Mouse (Mus musculus): ENCODE data around the gene Gm28372. TPM values are rescaled to one million over a fixed set of nuclear protein-coding genes. Genes with fewer than 3 reads are reported as not detected.

Gene Gm28372
- polyA plus RNA-seq, 1 experiment from 2014 or later, result 0.25 TPM

DNA sequence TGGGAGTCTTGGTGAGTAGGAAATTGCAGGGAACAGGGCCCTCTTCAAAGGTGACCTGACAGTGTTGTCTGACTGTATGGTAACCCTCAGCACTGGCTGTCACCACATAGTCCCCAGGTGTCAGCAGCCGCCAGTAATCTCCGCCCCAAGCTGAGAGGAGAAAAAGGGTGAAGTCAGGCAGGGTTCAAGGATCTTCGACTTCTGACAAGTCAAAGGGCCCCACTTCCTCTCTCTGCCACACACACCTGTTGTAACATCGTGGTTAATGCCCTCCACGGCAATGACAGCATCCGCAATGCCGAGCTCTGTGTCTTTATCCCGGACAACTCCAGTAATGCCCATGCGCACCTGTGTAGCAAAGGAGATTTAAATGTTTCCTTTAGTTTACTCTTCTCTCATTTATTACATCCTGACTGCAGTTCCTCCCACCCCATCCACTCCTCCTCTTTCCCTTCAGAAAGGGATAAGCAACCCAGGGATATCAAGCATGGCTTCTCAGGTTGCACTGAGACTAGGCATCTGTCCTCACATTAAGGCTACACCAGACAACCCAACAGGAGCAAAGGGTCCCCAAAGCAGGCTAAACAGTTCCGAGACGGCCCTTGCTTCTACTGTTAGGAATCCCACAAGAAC lies 13.9 kb upstream of the Gm28372 start:
- WGBS, result 85% methylated on average over 11 of the region's 11 CpGs
- no peak for ATAC-seq (replicated peaks)
- no peak overlapping the region for H3K4me3 ChIP-seq
- H3K9ac ChIP-seq (replicated peaks), result no peak overlapping the region
- H3K27ac ChIP-seq (replicated peaks), result no peak overlapping the region
- no peaks in the 10 kb centered on the region for H3K9me3 ChIP-seq
- no peaks in the 10 kb centered on the region for H3K27me3 ChIP-seq
- H3K4me1 ChIP-seq, result no peaks in the 10 kb centered on the region
- H3K4me2 ChIP-seq (replicated peaks), result no peak overlapping the region
- no peaks in the 10 kb centered on the region for H3K36me3 ChIP-seq

DNA sequence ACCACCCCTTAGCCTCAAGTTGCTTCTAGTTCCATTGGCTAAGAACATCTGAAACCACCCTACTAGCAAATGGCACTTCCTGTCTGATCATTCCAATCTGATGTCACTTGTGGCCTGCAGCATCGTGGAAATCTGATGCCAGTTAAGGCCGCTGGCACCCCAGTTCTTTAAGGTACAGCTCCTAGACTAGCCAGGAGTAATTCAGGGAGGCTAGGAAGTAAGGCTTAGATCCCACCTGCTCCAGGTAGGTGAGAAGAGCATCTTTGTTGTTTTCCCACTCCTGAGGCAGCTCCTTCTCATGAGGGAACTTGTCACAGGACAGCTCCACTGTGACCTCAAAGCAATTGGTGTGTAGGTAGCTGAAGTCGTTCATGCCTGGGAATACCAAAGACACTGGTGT lies 12.2 kb upstream of the Gm28372 start:
- Histone ChIP-seq H3K27me3 (no peaks in the 10 kb centered on the region), H3K9ac (replicated peaks) (no peak overlapping the region), H3K27ac (replicated peaks) (no peak overlapping the region), H3K4me1 (peaks cover 13% of the 10 kb centered on the region), H3K4me3 (no peak overlapping the region), H3K4me2 (replicated peaks) (no peak overlapping the region), H3K9me3 (no peaks in the 10 kb centered on the region), H3K36me3 (no peaks in the 10 kb centered on the region)
- ATAC-seq (replicated peaks), result no peak
- 92% methylated on average over 3 of the region's 3 CpGs for WGBS

GRCm38 (mm10) chr2:130395696-130396095 lies 9.3 kb upstream of the Gm28372 start:
- no peak for ATAC-seq (replicated peaks)

DNA sequence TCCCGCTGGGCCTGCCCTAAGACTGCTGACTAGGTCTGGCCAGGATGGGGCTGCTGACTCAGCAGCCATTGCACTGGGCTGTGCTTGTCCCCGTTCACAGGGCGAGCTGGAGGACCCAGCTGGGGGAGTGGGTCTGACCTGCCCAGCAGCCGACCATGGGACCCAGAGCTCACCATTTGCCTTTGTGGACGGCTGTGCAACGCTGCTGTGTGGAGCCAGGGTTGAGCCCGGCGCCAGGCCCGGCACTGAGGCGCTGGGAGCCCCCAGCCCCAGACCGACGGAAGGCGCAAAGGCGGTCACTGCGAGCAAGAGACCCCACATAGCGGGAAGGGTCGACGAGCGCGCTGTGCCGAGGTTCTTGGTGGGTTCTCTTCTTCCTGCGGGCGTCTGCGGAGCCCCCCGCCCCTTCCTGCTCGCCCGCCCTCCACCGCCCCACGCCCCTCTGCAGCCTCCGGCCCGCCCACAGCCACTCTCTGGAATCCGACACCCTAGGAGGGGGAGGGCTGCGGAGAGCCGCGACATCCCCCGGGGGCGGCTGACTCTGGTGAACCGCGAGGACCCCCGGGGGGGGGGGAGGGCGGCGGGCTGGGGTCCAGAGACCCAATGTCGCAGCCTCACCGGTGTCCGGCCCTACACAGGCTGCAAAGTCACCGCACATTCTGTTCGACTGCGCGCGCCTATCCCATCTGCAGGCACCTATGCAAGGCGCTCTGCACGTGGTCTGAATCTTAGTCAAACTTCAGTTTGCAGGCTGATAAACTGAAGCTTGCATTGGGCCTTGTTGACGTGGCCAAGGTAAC lies 7.7 kb upstream of the Gm28372 start, which contains the start of gene Cpxm1:
Gene Cpxm1, minus strand, starts transcription at position 389 of the 800 bp plus-strand sequence.
- Histone ChIP-seq H3K9me3 (no peaks in the 10 kb centered on the region), H3K4me3 (peak within 1 kb of the TSS; percentile 49), H3K36me3 (no peaks in the 10 kb centered on the region), H3K4me2 (replicated peaks) (peak within 1 kb of the TSS; percentile 97), H3K4me1 (peaks cover 15% of the 10 kb centered on the region), H3K27ac (replicated peaks) (no peak within 1 kb of the TSS), H3K27me3 (no peaks in the 10 kb centered on the region; the same call in 1 of the 2 replicates), H3K9ac (replicated peaks) (peak within 1 kb of the TSS; percentile 65)
- peak; percentile 84 for ATAC-seq (replicated peaks)
- WGBS, result 2% methylated on average over 47 of the region's 53 CpGs

More at GRCm38 (mm10) chr2:130395696-130396095, 9.3 kb upstream of the Gm28372 start:
- H3K36me3 ChIP-seq, result no peaks in the 10 kb centered on the region
- WGBS, result 91% methylated on average over 11 of the region's 11 CpGs
- peaks cover 15% of the 10 kb centered on the region for H3K4me1 ChIP-seq
- H3K27ac ChIP-seq (replicated peaks), result no peak overlapping the region
- H3K9me3 ChIP-seq, result no peaks in the 10 kb centered on the region
- H3K4me2 ChIP-seq (replicated peaks), result no peak overlapping the region
- H3K4me3 ChIP-seq, result no peak overlapping the region
- H3K9ac ChIP-seq (replicated peaks), result no peak overlapping the region
- H3K27me3 ChIP-seq, result no peaks in the 10 kb centered on the region; the same call in 1 of the 2 replicates

DNA sequence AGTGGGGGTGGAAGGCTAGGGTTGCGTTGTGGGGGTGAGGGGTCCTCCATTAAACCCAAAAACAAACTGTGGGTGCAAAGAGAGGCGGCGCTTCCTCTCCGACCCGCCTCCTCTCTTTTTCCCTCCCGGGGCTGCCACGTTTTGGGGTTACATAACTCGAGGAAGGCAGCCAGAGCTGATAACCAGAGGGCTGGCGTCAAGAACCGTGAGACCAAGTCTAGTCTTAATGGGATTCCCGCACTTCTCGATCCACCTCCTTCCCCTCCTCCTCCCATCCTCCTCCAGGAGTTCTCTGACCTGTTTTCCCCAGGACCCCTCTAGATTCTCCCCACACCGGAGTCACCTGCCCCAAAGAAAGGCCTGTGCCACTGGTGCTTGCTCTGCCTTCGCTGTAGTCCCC lies 6.9 kb upstream of the Gm28372 start:
- no peak for ATAC-seq (replicated peaks)
- Histone ChIP-seq H3K4me3 (peak overlapping the region; percentile 49), H3K27me3 (no peaks in the 10 kb centered on the region; the same call in 1 of the 2 replicates), H3K4me1 (peaks cover 15% of the 10 kb centered on the region), H3K4me2 (replicated peaks) (peak overlapping the region; percentile 97), H3K9ac (replicated peaks) (peak overlapping the region; percentile 65; the same call in 1 of the 2 replicates), H3K9me3 (no peaks in the 10 kb centered on the region), H3K36me3 (no peaks in the 10 kb centered on the region), H3K27ac (replicated peaks) (no peak overlapping the region)
- WGBS, result 15% methylated on average over 14 of the region's 14 CpGs

- peaks cover 15% of the 10 kb centered on the region for H3K4me1 ChIP-seq
- no peak for ATAC-seq (replicated peaks)
- H3K36me3 ChIP-seq, result no peaks in the 10 kb centered on the region
- H3K27ac ChIP-seq (replicated peaks), result no peak overlapping the region
- no peaks in the 10 kb centered on the region for H3K9me3 ChIP-seq
- no peak overlapping the region for H3K9ac ChIP-seq (replicated peaks)
- no peak overlapping the region for H3K4me2 ChIP-seq (replicated peaks)
- 97% methylated on average over 1 of the region's 1 CpGs for WGBS
- H3K4me3 ChIP-seq, result no peak overlapping the region
- H3K27me3 ChIP-seq, result no peaks in the 10 kb centered on the region; the same call in 1 of the 2 replicates
These were observed 5.0 kb upstream of the Gm28372 start for GRCm38 (mm10) chr2:130400046-130400445.

DNA sequence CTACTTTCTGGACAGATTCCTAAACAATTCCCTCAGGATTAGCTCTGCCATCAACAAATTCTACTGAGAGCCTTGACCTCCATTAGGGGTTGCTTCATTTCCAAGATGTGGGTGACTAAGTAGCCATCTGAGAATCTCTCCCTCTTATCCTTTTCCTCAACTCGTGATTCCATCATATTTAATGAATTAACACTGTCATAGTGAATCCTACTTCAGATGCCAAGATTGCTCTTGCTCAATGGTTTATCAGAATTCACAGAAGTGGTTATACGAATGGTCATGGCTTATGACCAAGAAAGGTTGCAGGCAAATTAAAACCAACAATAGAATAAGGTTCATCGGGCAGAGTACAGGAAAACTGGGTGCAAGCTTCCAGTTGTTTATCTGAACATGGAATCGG lies 3.1 kb upstream of the Gm28372 start:
- Histone ChIP-seq H3K4me1 (peaks cover 11% of the 10 kb centered on the region), H3K4me3 (no peak overlapping the region), H3K36me3 (no peaks in the 10 kb centered on the region), H3K9ac (replicated peaks) (no peak overlapping the region), H3K4me2 (replicated peaks) (no peak overlapping the region), H3K27me3 (no peaks in the 10 kb centered on the region; the same call in 1 of the 2 replicates), H3K27ac (replicated peaks) (no peak overlapping the region), H3K9me3 (no peaks in the 10 kb centered on the region)
- WGBS, result 84% methylated on average over 4 of the region's 4 CpGs
- no peak for ATAC-seq (replicated peaks)

- no peaks in the 10 kb centered on the region for H3K36me3 ChIP-seq
- H3K9me3 ChIP-seq, result no peaks in the 10 kb centered on the region
- no peaks in the 10 kb centered on the region for H3K27me3 ChIP-seq
- H3K4me3 ChIP-seq, result no peak within 1 kb of the TSS
- no peak for ATAC-seq (replicated peaks)
- no peak within 1 kb of the TSS for H3K9ac ChIP-seq (replicated peaks)
- no peak within 1 kb of the TSS for H3K27ac ChIP-seq (replicated peaks)
- no peaks in the 10 kb centered on the region; the same call in 1 of the 2 replicates for H3K4me1 ChIP-seq
- WGBS, result 82% methylated on average over 2 of the region's 2 CpGs
- H3K4me2 ChIP-seq (replicated peaks), result no peak within 1 kb of the TSS
These were observed 1.1 kb downstream of the Gm28372 start, which contains the start of gene Tmem239 for GRCm38 (mm10) chr2:130406178-130406577. TSS of gene Tmem239 (plus strand) at chr2:130406478.

DNA sequence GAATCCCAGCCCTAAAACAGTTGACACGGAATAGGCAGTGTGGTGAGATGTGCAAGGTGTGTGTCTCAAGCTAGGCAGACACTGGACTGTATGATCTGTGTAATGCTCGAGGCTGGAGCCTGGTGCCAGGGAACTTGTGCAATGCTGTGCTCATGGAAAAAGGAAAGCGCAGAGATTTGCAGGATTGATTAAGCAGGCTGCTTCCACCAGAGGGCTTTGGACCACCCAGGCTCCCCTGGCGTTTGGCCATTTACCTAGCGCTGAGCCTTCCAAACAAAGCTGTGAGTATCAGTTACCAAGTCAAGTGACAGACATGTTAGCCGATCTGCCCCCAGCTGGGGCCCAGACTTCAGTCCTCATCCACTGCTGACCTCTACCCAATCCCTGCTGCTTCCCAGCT lies 3.2 kb downstream of the Gm28372 start:
- 0 out of 2 replicates have a peak, but pooled peaks have one; percentile 49 for ATAC-seq (replicated peaks)
- H3K4me2 ChIP-seq (replicated peaks), result no peak overlapping the region
- H3K4me3 ChIP-seq, result no peak overlapping the region
- no peaks in the 10 kb centered on the region for H3K36me3 ChIP-seq
- no peaks in the 10 kb centered on the region for H3K27me3 ChIP-seq
- WGBS, result 13% methylated on average over 6 of the region's 6 CpGs
- no peaks in the 10 kb centered on the region for H3K9me3 ChIP-seq
- H3K4me1 ChIP-seq, result peaks cover 4% of the 10 kb centered on the region; the same call in 1 of the 2 replicates
- H3K9ac ChIP-seq (replicated peaks), result no peak overlapping the region
- H3K27ac ChIP-seq (replicated peaks), result no peak overlapping the region

GRCm38 (mm10) chr2:130411558-130412495 lies 6.8 kb downstream of the Gm28372 start:
- H3K27ac ChIP-seq (replicated peaks), result no peak overlapping the region
- no peak overlapping the region for H3K9ac ChIP-seq (replicated peaks)
- no peaks in the 10 kb centered on the region for H3K27me3 ChIP-seq
- 35% methylated on average over 16 of the region's 16 CpGs for WGBS
- no peak overlapping the region for H3K4me3 ChIP-seq
- H3K36me3 ChIP-seq, result no peaks in the 10 kb centered on the region
- H3K4me1 ChIP-seq, result peaks cover 4% of the 10 kb centered on the region; the same call in 1 of the 2 replicates
- no peak overlapping the region for H3K4me2 ChIP-seq (replicated peaks)
- no peaks in the 10 kb centered on the region for H3K9me3 ChIP-seq
- peak; percentile 75 for ATAC-seq (replicated peaks)

GRCm38 (mm10) chr2:130412775-130413174 lies 7.7 kb downstream of the Gm28372 start:
- H3K27me3 ChIP-seq, result no peaks in the 10 kb centered on the region

More at GRCm38 (mm10) chr2:130412775-130413174, 7.7 kb downstream of the Gm28372 start:
- 78% methylated on average over 3 of the region's 3 CpGs for WGBS
- Histone ChIP-seq H3K9ac (replicated peaks) (no peak overlapping the region), H3K4me1 (peaks cover 4% of the 10 kb centered on the region; the same call in 1 of the 2 replicates), H3K4me3 (no peak overlapping the region), H3K4me2 (replicated peaks) (no peak overlapping the region), H3K9me3 (no peaks in the 10 kb centered on the region), H3K27ac (replicated peaks) (no peak overlapping the region), H3K36me3 (no peaks in the 10 kb centered on the region)
- ATAC-seq (replicated peaks), result no peak

Measured in forebrain, embryonic 15.5 days (tissue).